Mouse (Mus musculus): ENCODE measurements around the gene Cypt4.
"Not testable (repeated sequence)": the region's sequence is repeated elsewhere in the genome, so short reads cannot be mapped to it uniquely, and the experiment has no call there.

The Cypt4 gene

DNA sequence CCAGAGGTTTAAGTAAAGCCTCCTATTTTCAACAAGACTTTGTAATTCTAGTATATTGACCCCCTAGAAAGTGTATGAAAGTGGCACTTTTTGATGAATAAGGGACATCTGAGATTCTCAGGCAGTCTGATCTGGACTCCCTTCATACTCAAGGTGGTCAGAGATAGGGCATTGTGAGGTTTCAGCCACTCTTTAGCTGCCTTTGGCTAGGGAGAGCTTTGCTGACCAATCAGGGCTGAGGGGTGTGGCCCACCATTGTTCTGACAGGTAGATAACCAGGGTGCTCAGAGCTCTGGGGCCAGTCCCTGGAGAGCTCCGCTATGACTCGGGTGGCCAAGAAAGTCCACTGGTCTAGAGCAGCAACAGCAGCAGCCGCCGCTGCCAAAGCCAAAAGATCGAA lies at the start of gene Cypt4:
Gene Cypt4 (plus strand): TSS at position 301 of the 400 bp plus-strand sequence.
- ATAC-seq (ENCODE audit: low TSS enrichment): no peak

DNA sequence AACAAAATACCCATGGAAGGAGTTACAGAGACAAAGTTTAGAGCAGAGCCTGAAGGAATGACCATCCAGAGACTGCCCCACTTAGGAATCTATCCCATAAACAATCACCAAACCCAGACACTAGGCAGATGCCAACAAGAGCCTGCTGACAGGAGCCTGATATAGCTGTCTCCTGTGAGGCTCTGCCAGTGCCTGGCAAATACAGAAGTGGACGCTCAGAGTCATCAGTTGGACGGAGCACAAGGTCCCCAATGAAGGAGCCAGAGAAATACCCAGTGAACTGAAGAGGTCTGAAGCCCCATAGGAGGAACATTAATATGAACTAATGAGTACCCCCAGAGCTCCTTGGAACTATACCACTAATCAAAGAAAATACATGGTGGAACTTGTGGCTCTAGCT lies 12.3 kb downstream of the Cypt4 start:
- not testable (repeated sequence) for ATAC-seq (ENCODE audit: low TSS enrichment)
